Mouse (Mus musculus) cerebellum, adult (tissue): ENCODE results near the gene Zfp51.
"Not testable (repeated sequence)": the region's sequence is repeated elsewhere in the genome, so short reads cannot be mapped to it uniquely, and the experiment has no call there.

ENCODE experiments used
- ATAC-seq: cut with Nextera tagmentation; 2 replicates; pipeline ENCODE4 v1.9.2; 2017; ENCODE audit warnings: mild to moderate bottlenecking, moderate library complexity, mixed read lengths; ENCODE audit not compliant: insufficient number of reproducible peaks, low FRiP score, low TSS enrichment

Zfp51 gene

GRCm38 (mm10) chr17:21450138-21450704, at the start of gene Zfp51:
Gene Zfp51, plus strand, starts transcription at chr17:21450374.
- ATAC-seq: peak; percentile 98

GRCm38 (mm10) chr17:21422664-21423599, 27.2 kb upstream of the Zfp51 start, which contains the start of gene Zfp54:
Gene Zfp54, plus strand, starts transcription at chr17:21423227.
- peak; percentile 74 for ATAC-seq

- not testable (repeated sequence) for ATAC-seq
Observed at GRCm38 (mm10) chr17:21438806-21439400, 11.3 kb upstream of the Zfp51 start.

GRCm38 (mm10) chr17:21449669-21450068, 505 bp upstream of the Zfp51 start:
- ATAC-seq: peak; percentile 79

- no peak for ATAC-seq
Observed at GRCm38 (mm10) chr17:21463550-21463949, 13.4 kb downstream of the Zfp51 start.

GRCm38 (mm10) chr17:21472032-21472652, 22.0 kb downstream of the Zfp51 start:
- no peak for ATAC-seq

- ATAC-seq: no peak
Observed at GRCm38 (mm10) chr17:21472653-21473307, 22.6 kb downstream of the Zfp51 start.

GRCm38 (mm10) chr17:21473362-21474190, 23.4 kb downstream of the Zfp51 start:
- no peak for ATAC-seq

GRCm38 (mm10) chr17:21474729-21475128, 24.6 kb downstream of the Zfp51 start:
- not testable (repeated sequence) for ATAC-seq

GRCm38 (mm10) chr17:21475290-21475689, 25.1 kb downstream of the Zfp51 start:
- ATAC-seq: not testable (repeated sequence)

GRCm38 (mm10) chr17:21476351-21476750, 26.2 kb downstream of the Zfp51 start:
- not testable (repeated sequence) for ATAC-seq

- not testable (repeated sequence) for ATAC-seq
Observed at GRCm38 (mm10) chr17:21478103-21478777, 28.1 kb downstream of the Zfp51 start.

GRCm38 (mm10) chr17:21488760-21489499, 38.8 kb downstream of the Zfp51 start, which contains the start of gene Zfp53:
Gene Zfp53, plus strand, starts transcription at chr17:21488998.
- peak; percentile 100 for ATAC-seq

GRCm38 (mm10) chr17:21489500-21490001, 39.4 kb downstream of the Zfp51 start:
- ATAC-seq: no peak

GRCm38 (mm10) chr17:21501365-21501764, 51.2 kb downstream of the Zfp51 start:
- no peak for ATAC-seq

GRCm38 (mm10) chr17:21504524-21504923, 54.4 kb downstream of the Zfp51 start:
- ATAC-seq: no peak

- no peak for ATAC-seq
Observed at GRCm38 (mm10) chr17:21506258-21506657, 56.1 kb downstream of the Zfp51 start.

GRCm38 (mm10) chr17:21509756-21510155, 59.6 kb downstream of the Zfp51 start:
- no peak for ATAC-seq
